Mouse (Mus musculus): Measurements from ENCODE around the gene Rubcnl.
A peak's percentile ranks its signal among the peaks of the same experiment; 100 is the strongest.

Rubcnl gene

GRCm38 (mm10) chr14:75017877-75018825 lies 2.3 kb downstream of the Rubcnl start:
- DNase-seq, result no peak

- DNase-seq, result no peak
Observed at GRCm38 (mm10) chr14:75018829-75019228, 3.0 kb downstream of the Rubcnl start.

- DNase-seq, result no peak
Observed at GRCm38 (mm10) chr14:75020581-75021253, 4.9 kb downstream of the Rubcnl start.

- DNase-seq, result no peak
Observed at GRCm38 (mm10) chr14:75022522-75022921, 6.7 kb downstream of the Rubcnl start.

GRCm38 (mm10) chr14:75024793-75025710 lies 9.2 kb downstream of the Rubcnl start:
- no peak for DNase-seq

GRCm38 (mm10) chr14:75030764-75031163 lies 14.9 kb downstream of the Rubcnl start:
- no peak for DNase-seq

GRCm38 (mm10) chr14:75031999-75032575 lies 16.3 kb downstream of the Rubcnl start:
- no peak for DNase-seq

- DNase-seq, result no peak
Observed at GRCm38 (mm10) chr14:75032742-75033141, 16.9 kb downstream of the Rubcnl start.

GRCm38 (mm10) chr14:75034240-75034639 lies 18.4 kb downstream of the Rubcnl start:
- DNase-seq, result no peak

GRCm38 (mm10) chr14:75035431-75035830 lies 19.6 kb downstream of the Rubcnl start:
- DNase-seq, result no peak

GRCm38 (mm10) chr14:75045184-75045583 lies 29.4 kb downstream of the Rubcnl start:
- DNase-seq, result no peak

GRCm38 (mm10) chr14:75052451-75052850 lies 36.6 kb downstream of the Rubcnl start:
- DNase-seq, result no peak

- DNase-seq, result peak; percentile 11
Observed at GRCm38 (mm10) chr14:75054455-75055343, 38.9 kb downstream of the Rubcnl start.

- DNase-seq, result no peak
Observed at GRCm38 (mm10) chr14:75056861-75057431, 41.1 kb downstream of the Rubcnl start.

- DNase-seq, result peak; percentile 28
Observed at GRCm38 (mm10) chr14:75060562-75060961, 44.7 kb downstream of the Rubcnl start.

GRCm38 (mm10) chr14:75063936-75064335 lies 48.1 kb downstream of the Rubcnl start:
- no peak for DNase-seq

- no peak for DNase-seq
Observed at GRCm38 (mm10) chr14:75064520-75064919, 48.7 kb downstream of the Rubcnl start.

- no peak for DNase-seq
Observed at GRCm38 (mm10) chr14:75065211-75065610, 49.4 kb downstream of the Rubcnl start.

- no peak for DNase-seq
Observed at GRCm38 (mm10) chr14:75068430-75069112, 52.7 kb downstream of the Rubcnl start.

GRCm38 (mm10) chr14:75069356-75069979 lies 53.6 kb downstream of the Rubcnl start:
- no peak for DNase-seq
